Mouse (Mus musculus): ENCODE results near the gene F8.

DNA sequence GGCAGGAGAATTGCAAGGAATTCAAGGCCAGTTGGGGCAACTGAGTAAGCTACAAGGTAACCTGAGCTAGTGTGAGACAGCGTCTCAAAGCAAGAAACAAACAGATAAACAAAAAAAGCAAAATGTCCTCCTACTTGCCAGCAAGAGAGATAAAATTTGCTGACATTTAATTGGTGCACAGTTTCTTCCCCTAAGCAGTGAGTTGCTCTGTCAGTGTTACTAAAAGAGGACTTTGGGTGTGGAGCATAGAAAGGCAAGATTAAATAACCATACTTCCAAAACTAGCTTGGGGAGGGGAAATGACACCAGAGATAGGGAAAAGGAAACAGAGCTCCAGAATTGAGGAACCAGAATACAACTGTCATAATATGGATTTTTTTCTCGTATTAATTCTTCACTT lies 252.9 kb downstream of the F8 start:
- TF ChIP-seq CTCF (IDR thresholded peaks at IDR 0.05; ENCODE audit: low read depth) = no peak
- no peak for TF ChIP-seq EP300 (IDR thresholded peaks at IDR 0.05; ENCODE audit: low read depth)
